22 mouse cellular contexts compared by ENCODE assay signal in the genomic region with DNA sequence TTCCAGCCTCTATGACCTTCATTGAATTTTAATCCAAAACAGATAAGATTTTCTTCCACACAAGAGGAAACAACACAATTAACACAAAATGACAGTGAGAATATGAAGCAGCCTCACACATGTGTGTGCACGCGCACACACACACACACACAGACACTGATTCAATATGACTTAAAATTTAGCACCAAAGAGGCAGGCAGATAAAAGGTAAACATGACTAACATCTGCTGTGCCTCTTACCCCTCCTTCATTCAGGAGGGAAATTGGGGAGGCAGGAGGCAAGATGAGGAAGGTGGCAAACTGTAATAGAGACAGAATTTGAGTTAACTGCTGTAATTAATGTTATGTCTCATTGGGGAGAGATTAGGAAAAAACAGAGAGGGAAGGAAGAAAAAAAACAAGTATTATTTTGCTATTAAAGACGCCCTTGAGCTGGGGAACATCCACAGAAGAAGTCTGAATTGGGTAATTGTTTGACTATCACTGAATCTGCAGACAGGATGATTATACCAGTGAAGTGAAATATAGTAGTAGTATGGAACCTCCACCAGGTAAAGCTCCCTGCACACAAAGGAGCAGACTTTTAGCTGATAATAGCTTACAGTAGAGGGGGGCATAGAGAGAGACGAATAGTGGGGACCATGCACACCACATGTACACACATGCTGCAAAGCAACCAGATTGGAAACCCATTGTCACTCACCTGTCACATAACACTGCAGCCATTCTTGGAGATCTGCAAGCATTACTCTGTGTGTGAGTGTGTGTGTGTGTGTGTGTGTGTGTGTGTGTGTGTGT.
"Had no signal": no experiment of that assay in that cellular context is flagged by ENCODE, and none has a peak within 500 bp of the region (broad histone marks: within the 10 kb centered on the region; RNA-seq: fewer than 3 reads in every experiment).

No protein-coding gene starts in this region.

- H3K4me2 ChIP-seq: kidney, embryonic 15.5 days; limb, embryonic 13.5 days; liver, embryonic 12.5 days; liver, embryonic 15.5 days; lung, embryonic 15.5 days; midbrain, embryonic 13.5 days; stomach, embryonic 15.5 days had no signal

- H3K4me1 ChIP-seq: kidney, embryonic 15.5 days; limb, embryonic 10.5 days; limb, embryonic 13.5 days; liver, embryonic 12.5 days; liver, embryonic 15.5 days; lung, embryonic 15.5 days; megakaryocyte, embryonic 14.5 days; midbrain, embryonic 10.5 days; stomach, embryonic 15.5 days had no signal

- H3K9ac ChIP-seq: kidney, embryonic 15.5 days; limb, embryonic 13.5 days; liver, embryonic 12.5 days; liver, embryonic 15.5 days; lung, embryonic 15.5 days; midbrain, embryonic 13.5 days; stomach, embryonic 15.5 days had no signal

- H3K4me3 ChIP-seq: kidney, embryonic 15.5 days; limb, embryonic 10.5 days; limb, embryonic 13.5 days; liver, embryonic 12.5 days; liver, embryonic 15.5 days; lung, embryonic 15.5 days; megakaryocyte, embryonic 14.5 days; midbrain, embryonic 10.5 days; midbrain, embryonic 13.5 days; myocyte; stomach, embryonic 15.5 days had no signal

- DNase-seq: kidney, adult 8-10 months; kidney, postnatal 10 days; kidney, postnatal 36 days; liver; lung, adult 18-20 months; lung, postnatal 10 days; lung, postnatal 36 days; right cerebral cortex, postnatal 25 days; spleen, adult 18-20 months; thymus, postnatal 25 days had no signal

- ATAC-seq: liver, embryonic 12.5 days; midbrain, embryonic 13.5 days; midbrain, embryonic 16.5 days had no signal

- H3K27ac ChIP-seq: kidney, embryonic 15.5 days; limb, embryonic 10.5 days; limb, embryonic 13.5 days; liver, embryonic 12.5 days; liver, embryonic 15.5 days; lung, embryonic 15.5 days; midbrain, embryonic 10.5 days; midbrain, embryonic 13.5 days; stomach, embryonic 15.5 days had no signal

- H3K9me3 ChIP-seq: kidney, embryonic 15.5 days; limb, embryonic 10.5 days; limb, embryonic 13.5 days; liver, embryonic 12.5 days; liver, embryonic 15.5 days; lung, embryonic 15.5 days; megakaryocyte, embryonic 14.5 days; midbrain, embryonic 10.5 days; midbrain, embryonic 13.5 days; stomach, embryonic 15.5 days had no signal

- H3K36me3 ChIP-seq: kidney, embryonic 15.5 days; limb, embryonic 10.5 days; limb, embryonic 13.5 days; liver, embryonic 12.5 days; liver, embryonic 15.5 days; lung, embryonic 15.5 days; midbrain, embryonic 10.5 days; midbrain, embryonic 13.5 days; stomach, embryonic 15.5 days had no signal

- H3K27me3 ChIP-seq: kidney, embryonic 15.5 days; limb, embryonic 13.5 days; liver, embryonic 12.5 days; liver, embryonic 15.5 days; lung, embryonic 15.5 days; megakaryocyte, embryonic 14.5 days; midbrain, embryonic 13.5 days; stomach, embryonic 15.5 days had no signal
